In the genomic region with DNA sequence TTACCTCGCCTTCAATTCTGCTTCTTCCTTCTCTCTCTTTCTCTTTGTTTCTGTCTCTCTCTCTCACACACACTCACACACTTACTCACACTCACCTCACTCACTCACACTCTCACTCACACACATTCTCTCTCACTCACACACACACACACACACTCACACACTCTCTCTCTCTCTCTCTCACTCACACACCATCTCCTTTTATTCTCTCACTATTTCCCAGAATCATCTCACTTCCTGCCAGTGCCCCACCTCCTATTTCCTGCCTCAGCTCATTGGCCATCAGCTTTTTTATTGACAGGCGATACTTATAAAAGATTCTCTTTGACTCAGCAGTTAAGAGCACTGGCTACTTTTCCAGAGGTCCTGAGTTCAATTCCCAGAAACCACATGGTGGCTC, we compare ENCODE assay signal across 20 mouse cellular contexts.
"Had no signal": no experiment of that assay in that cellular context is flagged by ENCODE, and none has a peak within 500 bp of the region (broad histone marks: within the 10 kb centered on the region; RNA-seq: fewer than 3 reads in every experiment).

No protein-coding gene starts in this region.

- ATAC-seq: lung, postnatal 0 days; midbrain, embryonic 16.5 days had no signal

- H3K36me3 ChIP-seq: lung, embryonic 15.5 days; midbrain, embryonic 10.5 days; midbrain, embryonic 12.5 days; neural tube, embryonic 13.5 days; neural tube, embryonic 15.5 days had no signal

- H3K4me3 ChIP-seq: lung, embryonic 15.5 days; midbrain, embryonic 10.5 days; midbrain, embryonic 12.5 days; myocyte; neural tube, embryonic 13.5 days; neural tube, embryonic 15.5 days had no signal

- H3K9me3 ChIP-seq: lung, embryonic 15.5 days; midbrain, embryonic 10.5 days; midbrain, embryonic 12.5 days; neural tube, embryonic 13.5 days; neural tube, embryonic 15.5 days had no signal

- H3K9ac ChIP-seq: lung, embryonic 15.5 days; midbrain, embryonic 12.5 days; neural tube, embryonic 13.5 days; neural tube, embryonic 15.5 days had no signal

- H3K27ac ChIP-seq: lung, embryonic 15.5 days; midbrain, embryonic 10.5 days; midbrain, embryonic 12.5 days; neural tube, embryonic 13.5 days; neural tube, embryonic 15.5 days had no signal

- DNase-seq: lung, adult 2 months; lung, postnatal 14 days; lung, postnatal 4 days; midbrain, embryonic 14.5 days; retina, postnatal 1 day; right cerebral cortex, adult 18-20 months; right cerebral cortex, postnatal 25 days; right cerebral cortex, postnatal 4 days; spleen, adult 18-20 months; thymus, adult 2 months; thymus, postnatal 25 days; thymus, postnatal 4 days had no signal

- H3K4me1 ChIP-seq: lung, embryonic 15.5 days; midbrain, embryonic 10.5 days; midbrain, embryonic 12.5 days; neural tube, embryonic 13.5 days; neural tube, embryonic 15.5 days had no signal

- H3K27me3 ChIP-seq: lung, embryonic 15.5 days; midbrain, embryonic 12.5 days; neural tube, embryonic 15.5 days had no signal
